In the genomic region with DNA sequence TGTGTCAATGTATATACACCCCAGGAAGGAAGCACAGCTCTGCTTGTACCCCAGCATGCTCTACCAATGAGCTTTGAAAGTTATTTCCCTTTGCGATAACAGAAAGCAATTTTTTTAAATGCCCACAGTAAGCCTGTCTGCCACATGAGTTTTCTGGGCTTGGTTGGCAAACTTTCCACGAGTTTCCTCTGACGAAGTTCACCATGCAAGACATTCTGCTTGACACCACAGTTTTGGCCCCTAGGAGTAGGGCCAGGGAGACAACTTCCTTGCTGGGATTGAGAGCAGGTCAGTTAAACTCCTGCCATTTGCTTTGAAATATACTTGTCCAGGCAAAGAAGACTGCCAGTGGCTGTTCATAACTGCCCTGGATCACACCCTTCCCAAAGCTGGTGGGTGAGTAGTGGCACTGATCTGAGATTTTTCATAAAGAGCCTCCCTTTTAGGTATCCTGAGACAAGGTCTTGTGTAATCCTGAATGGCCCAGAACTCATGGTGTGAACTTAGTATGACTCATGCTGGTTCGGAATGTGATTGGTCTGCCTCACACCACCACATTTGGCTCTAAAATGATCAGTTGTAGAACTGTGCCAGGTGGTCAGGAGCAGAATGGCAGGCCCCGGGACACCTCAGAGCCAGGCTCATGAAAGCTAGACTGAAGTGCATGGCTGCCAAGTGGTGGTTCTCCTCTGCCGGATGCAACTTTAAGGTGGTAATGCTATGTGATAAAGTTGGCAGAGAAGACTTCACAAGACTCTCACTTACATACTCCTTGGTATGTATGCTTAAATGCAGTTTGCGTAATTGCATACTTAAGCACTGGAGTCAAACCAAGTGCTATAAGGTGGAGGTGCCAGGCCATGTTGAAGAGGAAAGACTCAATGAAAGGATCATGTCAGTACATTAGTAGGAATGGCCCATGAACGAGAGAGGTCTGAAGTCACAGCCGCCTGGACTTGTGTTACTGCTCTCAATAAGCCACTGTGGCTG, we compare ENCODE assay signal across 17 mouse cellular contexts. TPM values are rescaled to one million over a fixed set of nuclear protein-coding genes. Genes with fewer than 3 reads are reported as not detected.
DNase-seq lines count a peak whose midpoint lies in the region; ATAC-seq and TF ChIP-seq lines count a peak whose summit lies in the region.
"Had no signal": no experiment of that assay in that cellular context is flagged by ENCODE, and none has a peak within 500 bp of the region (broad histone marks: within the 10 kb centered on the region; RNA-seq: fewer than 3 reads in every experiment).

No protein-coding gene starts in this region.

- TF ChIP-seq POLR2A in liver, adult 2 months (IDR thresholded peaks at IDR 0.05; ENCODE audit: extremely low read depth, insufficient read depth, low read length): no peak
- TF ChIP-seq POLR2A in embryonic fibroblast, embryonic 13.5 days (IDR thresholded peaks at IDR 0.05; ENCODE audit: low read depth, low read length): no peak

- no peak for DNase-seq in liver, adult 2 months (ENCODE audit: extremely low read depth, low read depth, low spot score)
- DNase-seq in liver, embryonic 11.5 days (ENCODE audit: low spot score): no peak
- DNase-seq in naive thymus-derived CD4-positive, alpha-beta T cell, adult 2 months (ENCODE audit: low read depth): peak; percentile 56
- no peak for DNase-seq in ovary, postnatal 10 days (ENCODE audit: low spot score)
- no peak for DNase-seq in midbrain, embryonic 14.5 days
- DNase-seq: cerebellum, adult 9-11 months; heart, postnatal 10 days; kidney, adult 9 months; lung, embryonic 14.5 days; thymus, adult 18-20 months had no signal

- no peaks in the 10 kb centered on the region for H3K79me2 ChIP-seq in liver, adult 2 months (ENCODE audit: control insufficient read depth, insufficient read depth, low read length)

- H3K27me3 ChIP-seq in liver, adult 2 months (ENCODE audit: control insufficient read depth, insufficient read depth, low read length): no peaks in the 10 kb centered on the region
- no peaks in the 10 kb centered on the region for H3K27me3 ChIP-seq in liver, embryonic 11.5 days (replicated peaks; ENCODE audit: control insufficient read depth, insufficient read depth, low read length)
- H3K27me3 ChIP-seq in midbrain, embryonic 14.5 days (ENCODE audit: control insufficient read depth, insufficient read depth, low read length): no peaks in the 10 kb centered on the region
- H3K27me3 ChIP-seq: embryonic facial prominence, embryonic 12.5 days; hindbrain, embryonic 15.5 days had no signal

- H3K9me3 ChIP-seq in liver, embryonic 11.5 days (ENCODE audit: control insufficient read depth, low read length): no peaks in the 10 kb centered on the region
- H3K9me3 ChIP-seq in midbrain, embryonic 14.5 days (ENCODE audit: control insufficient read depth, low read length): no peaks in the 10 kb centered on the region
- H3K9me3 ChIP-seq: embryonic facial prominence, embryonic 12.5 days; hindbrain, embryonic 15.5 days had no signal

- no peak overlapping the region for H3K4me3 ChIP-seq in liver, adult 2 months (ENCODE audit: insufficient read depth, low read depth, low read length)
- H3K4me3 ChIP-seq in liver, embryonic 11.5 days (ENCODE audit: low read depth, low read length): no peak overlapping the region
- no peak overlapping the region for H3K4me3 ChIP-seq in embryonic fibroblast, embryonic 13.5 days (ENCODE audit: insufficient read depth, low read length)
- no peak overlapping the region for H3K4me3 ChIP-seq in midbrain, embryonic 14.5 days (replicated peaks; ENCODE audit: low read depth, low read length)
- H3K4me3 ChIP-seq: embryonic facial prominence, embryonic 12.5 days; hindbrain, embryonic 15.5 days; layer of hippocampus, adult 2 months had no signal

- H3K9ac ChIP-seq in liver, adult 2 months (ENCODE audit: low read depth, low read length): no peak overlapping the region
- no peak overlapping the region for H3K9ac ChIP-seq in liver, embryonic 11.5 days (ENCODE audit: low read depth, low read length)
- H3K9ac ChIP-seq in midbrain, embryonic 14.5 days (replicated peaks; ENCODE audit: low read length): no peak overlapping the region
- H3K9ac ChIP-seq: embryonic facial prominence, embryonic 12.5 days; hindbrain, embryonic 15.5 days; lung, embryonic 14.5 days had no signal

- H3K36me3 ChIP-seq in liver, adult 2 months (ENCODE audit: control insufficient read depth, insufficient read depth, low read length): no peaks in the 10 kb centered on the region
- H3K36me3 ChIP-seq in liver, embryonic 11.5 days (ENCODE audit: control insufficient read depth, insufficient read depth, low read length): peaks cover 3% of the 10 kb centered on the region; the same call in 1 of the 2 replicates
- H3K36me3 ChIP-seq in midbrain, embryonic 14.5 days (ENCODE audit: control insufficient read depth, insufficient read depth, low read length): 0 out of 2 replicates have a peak, but pooled peaks cover 4% of the 10 kb centered on the region
- H3K36me3 ChIP-seq: hindbrain, embryonic 15.5 days had no signal

- 0 out of 2 replicates have a peak overlapping the region, but pooled peaks have one; percentile 4 for H3K27ac ChIP-seq in liver, adult 2 months (replicated peaks; ENCODE audit: insufficient read depth, low read depth, low read length)
- no peak overlapping the region for H3K27ac ChIP-seq in liver, embryonic 11.5 days (ENCODE audit: low read depth, low read length)
- H3K27ac ChIP-seq in embryonic fibroblast, embryonic 13.5 days (ENCODE audit: insufficient read depth, low read length): peak overlapping the region; percentile 28
- H3K27ac ChIP-seq in midbrain, embryonic 14.5 days (replicated peaks; ENCODE audit: low read depth, low read length): no peak overlapping the region
- H3K27ac ChIP-seq: embryonic facial prominence, embryonic 12.5 days; hindbrain, embryonic 15.5 days; layer of hippocampus, adult 2 months had no signal

- 78% methylated on average over 9 of the region's 9 CpGs for WGBS in liver, adult 2 months
- WGBS in liver, embryonic 11.5 days: 87% methylated on average over 9 of the region's 9 CpGs
- 92% methylated on average over 9 of the region's 9 CpGs for WGBS in midbrain, embryonic 14.5 days

- TF ChIP-seq CTCF in liver, adult 2 months (IDR thresholded peaks at IDR 0.05; ENCODE audit: low read depth, low read length): no peak
- no peak for TF ChIP-seq CTCF in embryonic fibroblast, embryonic 13.5 days (IDR thresholded peaks at IDR 0.05; ENCODE audit: borderline replicate concordance, insufficient read depth, low read length)

- ATAC-seq in liver, embryonic 11.5 days (replicated peaks; ENCODE audit: low FRiP score): no peak
- peak; percentile 46 for ATAC-seq in CD4-positive, CD25-positive, alpha-beta regulatory T cell, adult 4 months
- no peak for ATAC-seq in midbrain, embryonic 14.5 days (ENCODE audit: low FRiP score, low TSS enrichment)
- ATAC-seq: forebrain, embryonic 16.5 days had no signal

- H3K4me1 ChIP-seq in liver, adult 2 months (ENCODE audit: control insufficient read depth, insufficient read depth, low read length): no peaks in the 10 kb centered on the region
- H3K4me1 ChIP-seq in liver, embryonic 11.5 days (replicated peaks; ENCODE audit: control insufficient read depth, insufficient read depth, low read length): peaks cover 21% of the 10 kb centered on the region
- H3K4me1 ChIP-seq in embryonic fibroblast, embryonic 13.5 days (ENCODE audit: control insufficient read depth, insufficient read depth, low read length): peaks cover 9% of the 10 kb centered on the region
- no peaks in the 10 kb centered on the region for H3K4me1 ChIP-seq in midbrain, embryonic 14.5 days (ENCODE audit: control insufficient read depth, insufficient read depth, low read length)
- H3K4me1 ChIP-seq: embryonic facial prominence, embryonic 12.5 days; hindbrain, embryonic 15.5 days had no signal

- H3K4me2 ChIP-seq in liver, embryonic 11.5 days: no peak overlapping the region
- H3K4me2 ChIP-seq in midbrain, embryonic 14.5 days (ENCODE audit: low read length): no peak overlapping the region
- H3K4me2 ChIP-seq: embryonic facial prominence, embryonic 12.5 days; hindbrain, embryonic 15.5 days; lung, embryonic 14.5 days; midbrain, embryonic 11.5 days had no signal

RNA-seq across cellular contexts. Expression of a gene that starts 7.0 kb away (rescaled TPM):
- total RNA-seq in liver, adult 2 months (2014; rRNA removed): 6.2 and 8.9 TPM in 2 replicates
- polyA plus RNA-seq in liver, adult 2 months (2012; rRNA removed): 3.3 and 4.7 TPM in 2 replicates
- polyA plus RNA-seq in liver, embryonic 11.5 days (2014; fragmentation: Nextera tagmentation; extraction: Ambion mirVana): 13.6 and 15.1 TPM in 2 replicates
- polyA plus RNA-seq in CD4-positive, CD25-positive, alpha-beta regulatory T cell, adult 4 months (2017; shearing (Covaris generic)): 10 to 100 TPM; 12.3 to 20.9 TPM
- 32.0 and 33.9 TPM in 2 replicates for polyA plus RNA-seq in embryonic fibroblast, embryonic 13.5 days (2011; ENCODE audit: insufficient read length, low read depth, missing spikeins)
- 13.4 and 17.1 TPM in 2 replicates for polyA plus RNA-seq in midbrain, embryonic 14.5 days (2014; fragmentation: Nextera tagmentation; extraction: Ambion mirVana)

RNA-seq across cellular contexts. Expression of a gene that starts 47.4 kb away (rescaled TPM):
- total RNA-seq in liver, adult 2 months (2014; rRNA removed): 5.4 and 5.6 TPM in 2 replicates
- 2.8 and 2.9 TPM in 2 replicates for polyA plus RNA-seq in liver, adult 2 months (2012; rRNA removed)
- polyA plus RNA-seq in liver, embryonic 11.5 days (2014; fragmentation: Nextera tagmentation; extraction: Ambion mirVana): 3.2 and 3.5 TPM in 2 replicates
- polyA plus RNA-seq in CD4-positive, CD25-positive, alpha-beta regulatory T cell, adult 4 months (2017; shearing (Covaris generic)): 10 to 100 TPM; 11.2 to 13.0 TPM
- 20.3 and 21.9 TPM in 2 replicates for polyA plus RNA-seq in embryonic fibroblast, embryonic 13.5 days (2011; ENCODE audit: insufficient read length, low read depth, missing spikeins)
- polyA plus RNA-seq in midbrain, embryonic 14.5 days (2014; fragmentation: Nextera tagmentation; extraction: Ambion mirVana): 17.0 and 18.6 TPM in 2 replicates

Comparison
In these comparisons a context has a peak if more than half of its experiments do, and no peak if none do; other contexts are left out.
1. H3K27ac ChIP-seq: peak in liver, adult 2 months (single experiment) and embryonic fibroblast, embryonic 13.5 days (single experiment); none in liver, embryonic 11.5 days (single experiment) and midbrain, embryonic 14.5 days (single experiment).